Comparison of ENCODE assay signal across 21 mouse cellular contexts in the genomic region with DNA sequence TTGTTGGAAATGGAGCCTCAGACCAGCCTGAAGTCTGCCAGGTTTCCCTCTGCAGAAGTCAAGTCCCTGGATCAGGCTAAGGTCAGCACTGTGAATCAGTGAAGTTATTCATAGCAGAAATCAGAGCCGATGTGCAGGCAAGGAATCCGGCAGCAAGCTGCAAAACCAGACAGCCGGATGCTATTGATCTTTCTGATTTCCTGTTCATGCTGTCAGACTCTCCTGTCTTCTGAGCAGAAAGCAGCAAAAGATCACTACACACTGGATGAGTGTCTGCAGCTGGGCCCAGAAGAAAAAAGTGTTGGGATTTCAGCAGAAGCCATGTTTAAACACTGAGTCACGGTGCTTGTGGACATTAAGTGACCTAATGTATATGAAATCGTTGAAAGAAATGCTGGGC.
DNase-seq lines count a peak whose midpoint lies in the region; ATAC-seq and TF ChIP-seq lines count a peak whose summit lies in the region.
"Had no signal": no experiment of that assay in that cellular context is flagged by ENCODE, and none has a peak within 500 bp of the region (broad histone marks: within the 10 kb centered on the region; RNA-seq: fewer than 3 reads in every experiment).

No protein-coding gene starts in this region.

- peak overlapping the region; percentile 27; the same call in 1 of the 2 replicates for H3K27ac ChIP-seq in hindbrain, embryonic 14.5 days
- H3K27ac ChIP-seq in hindbrain, embryonic 12.5 days = no peak overlapping the region; the same call in 1 of the 2 replicates
- H3K27ac ChIP-seq in midbrain, embryonic 13.5 days = 0 out of 2 replicates have a peak overlapping the region, but pooled peaks have one; percentile 11
- H3K27ac ChIP-seq in midbrain, embryonic 16.5 days (ENCODE audit: low read length) = no peak overlapping the region; the same call in 1 of the 2 replicates
- peak overlapping the region; percentile 13; the same call in 1 of the 2 replicates for H3K27ac ChIP-seq in midbrain, postnatal 0 days (ENCODE audit: low read depth, low read length)
- H3K27ac ChIP-seq: left cerebral cortex, adult 2 months; limb, embryonic 10.5 days had no signal

- H3K4me3 ChIP-seq in hindbrain, embryonic 14.5 days (replicated peaks; ENCODE audit: low read length) = no peak overlapping the region
- no peak overlapping the region for H3K4me3 ChIP-seq in hindbrain, embryonic 12.5 days
- H3K4me3 ChIP-seq in midbrain, embryonic 13.5 days (replicated peaks) = no peak overlapping the region
- no peak overlapping the region for H3K4me3 ChIP-seq in midbrain, embryonic 16.5 days (ENCODE audit: low read depth, low read length)
- no peak overlapping the region for H3K4me3 ChIP-seq in midbrain, postnatal 0 days (ENCODE audit: low read depth, low read length)
- H3K4me3 ChIP-seq: heart, embryonic 12.5 days; left cerebral cortex, adult 2 months; limb, embryonic 10.5 days; megakaryocyte, embryonic 14.5 days; myocyte had no signal

- no peak for ATAC-seq in hindbrain, embryonic 14.5 days (ENCODE audit: low FRiP score)
- no peak for ATAC-seq in hindbrain, embryonic 12.5 days (ENCODE audit: low FRiP score)
- no peak for ATAC-seq in midbrain, embryonic 13.5 days
- no peak for ATAC-seq in midbrain, embryonic 16.5 days
- no peak for ATAC-seq in midbrain, postnatal 0 days (ENCODE audit: low FRiP score)
- ATAC-seq: liver, postnatal 0 days had no signal

- no peak for TF ChIP-seq CTCF in midbrain, postnatal 0 days (IDR thresholded peaks at IDR 0.05)

- no peaks in the 10 kb centered on the region for H3K4me1 ChIP-seq in hindbrain, embryonic 14.5 days (replicated peaks; ENCODE audit: control insufficient read depth, insufficient read depth, low read length)
- H3K4me1 ChIP-seq in hindbrain, embryonic 12.5 days = 0 out of 2 replicates have a peak, but pooled peaks cover 4% of the 10 kb centered on the region
- no peaks in the 10 kb centered on the region for H3K4me1 ChIP-seq in midbrain, embryonic 13.5 days (replicated peaks)
- no peaks in the 10 kb centered on the region for H3K4me1 ChIP-seq in midbrain, embryonic 16.5 days (ENCODE audit: control insufficient read depth, insufficient read depth, low read length)
- no peaks in the 10 kb centered on the region for H3K4me1 ChIP-seq in midbrain, postnatal 0 days (ENCODE audit: insufficient read depth, low read length)
- H3K4me1 ChIP-seq: limb, embryonic 10.5 days; megakaryocyte, embryonic 14.5 days had no signal

- WGBS in hindbrain, embryonic 14.5 days = 79% methylated on average over 5 of the region's 5 CpGs
- WGBS in hindbrain, embryonic 12.5 days = 72% methylated on average over 5 of the region's 5 CpGs
- WGBS in midbrain, embryonic 13.5 days = 82% methylated on average over 5 of the region's 5 CpGs
- 78% methylated on average over 5 of the region's 5 CpGs for WGBS in midbrain, embryonic 16.5 days
- 77% methylated on average over 5 of the region's 5 CpGs for WGBS in midbrain, postnatal 0 days

- no peaks in the 10 kb centered on the region for H3K27me3 ChIP-seq in hindbrain, embryonic 14.5 days (ENCODE audit: control insufficient read depth, insufficient read depth, low read length)
- H3K27me3 ChIP-seq in hindbrain, embryonic 12.5 days = no peaks in the 10 kb centered on the region
- no peaks in the 10 kb centered on the region for H3K27me3 ChIP-seq in midbrain, embryonic 13.5 days
- no peaks in the 10 kb centered on the region for H3K27me3 ChIP-seq in midbrain, embryonic 16.5 days (ENCODE audit: control insufficient read depth, insufficient read depth, low read depth, low read length)
- no peaks in the 10 kb centered on the region for H3K27me3 ChIP-seq in midbrain, postnatal 0 days (ENCODE audit: insufficient read depth, low read length)
- H3K27me3 ChIP-seq: CH12.LX; heart, embryonic 12.5 days; megakaryocyte, embryonic 14.5 days had no signal

- no peaks in the 10 kb centered on the region for H3K36me3 ChIP-seq in hindbrain, embryonic 14.5 days (replicated peaks; ENCODE audit: control insufficient read depth, insufficient read depth)
- no peaks in the 10 kb centered on the region for H3K36me3 ChIP-seq in hindbrain, embryonic 12.5 days
- no peaks in the 10 kb centered on the region for H3K36me3 ChIP-seq in midbrain, embryonic 13.5 days
- H3K36me3 ChIP-seq in midbrain, embryonic 16.5 days (ENCODE audit: control insufficient read depth, insufficient read depth, low read length) = no peaks in the 10 kb centered on the region
- no peaks in the 10 kb centered on the region for H3K36me3 ChIP-seq in midbrain, postnatal 0 days (ENCODE audit: insufficient read depth, low read length)
- H3K36me3 ChIP-seq: heart, embryonic 12.5 days; limb, embryonic 10.5 days had no signal

- H3K4me2 ChIP-seq in hindbrain, embryonic 14.5 days (replicated peaks) = no peak overlapping the region
- no peak overlapping the region for H3K4me2 ChIP-seq in hindbrain, embryonic 12.5 days (replicated peaks)
- no peak overlapping the region for H3K4me2 ChIP-seq in midbrain, embryonic 13.5 days (replicated peaks)
- H3K4me2 ChIP-seq in midbrain, embryonic 16.5 days (ENCODE audit: low read length) = no peak overlapping the region
- no peak overlapping the region for H3K4me2 ChIP-seq in midbrain, postnatal 0 days (ENCODE audit: low read depth, low read length, poor library complexity, severe bottlenecking)
- H3K4me2 ChIP-seq: heart, embryonic 12.5 days had no signal

- no peak overlapping the region for H3K9ac ChIP-seq in hindbrain, embryonic 14.5 days
- H3K9ac ChIP-seq in hindbrain, embryonic 12.5 days = no peak overlapping the region
- no peak overlapping the region for H3K9ac ChIP-seq in midbrain, embryonic 13.5 days (replicated peaks)
- no peak overlapping the region for H3K9ac ChIP-seq in midbrain, embryonic 16.5 days (ENCODE audit: low read depth, low read length)
- H3K9ac ChIP-seq in midbrain, postnatal 0 days (replicated peaks; ENCODE audit: low read length, poor library complexity, severe bottlenecking) = no peak overlapping the region
- H3K9ac ChIP-seq: heart, embryonic 12.5 days; liver, postnatal 0 days had no signal

- no peak for DNase-seq in hindbrain, embryonic 14.5 days (ENCODE audit: low spot score)
- DNase-seq in embryo, embryonic 10.5 days (ENCODE audit: low spot score) = peak; percentile 47
- DNase-seq in midbrain, postnatal 0 days (ENCODE audit: low spot score) = no peak
- DNase-seq in layer of hippocampus, postnatal 14 days (ENCODE audit: low spot score in 2 of 2) = no peak
- no peak for DNase-seq in cerebellum, postnatal 25 days
- DNase-seq: adrenal gland, postnatal 14 days; cerebellum, adult 11-12 months; heart, postnatal 14 days; kidney, postnatal 25 days; liver, postnatal 0 days; right cerebral cortex, postnatal 14 days; spleen, adult 18-20 months had no signal

- H3K9me3 ChIP-seq in hindbrain, embryonic 14.5 days (ENCODE audit: control insufficient read depth, low read length) = no peaks in the 10 kb centered on the region
- H3K9me3 ChIP-seq in hindbrain, embryonic 12.5 days (replicated peaks) = no peaks in the 10 kb centered on the region
- H3K9me3 ChIP-seq in midbrain, embryonic 13.5 days = no peaks in the 10 kb centered on the region
- H3K9me3 ChIP-seq in midbrain, embryonic 16.5 days (replicated peaks; ENCODE audit: control insufficient read depth, low read length, poor library complexity, severe bottlenecking) = no peaks in the 10 kb centered on the region
- H3K9me3 ChIP-seq in midbrain, postnatal 0 days (ENCODE audit: low read length) = no peaks in the 10 kb centered on the region
- H3K9me3 ChIP-seq: heart, embryonic 12.5 days; limb, embryonic 10.5 days had no signal

Comparison
In these comparisons a context has a peak if more than half of its experiments do, and no peak if none do; other contexts are left out.
1. H3K27ac ChIP-seq: peak in hindbrain, embryonic 14.5 days (single experiment), midbrain, embryonic 13.5 days (single experiment) and midbrain, postnatal 0 days (single experiment); none in hindbrain, embryonic 12.5 days (single experiment) and midbrain, embryonic 16.5 days (single experiment).